Mouse (Mus musculus) forebrain, embryonic 16.5 days (tissue): ENCODE results near the gene Eno2. TPM values are rescaled to one million over a fixed set of nuclear protein-coding genes. Genes with fewer than 3 reads are reported as not detected.

Experiments used
- ATAC-seq: fragments of 200-750 bp; cut with Nextera tagmentation; 2 replicates; pipeline ENCODE4 v1.8.0; 2017; ENCODE audit warnings: mild to moderate bottlenecking, moderate library complexity
- H3K27ac ChIP-seq: fragments of 300-500 bp; sonication (generic); 2 replicates; pipeline ENCODE4 v1.5.1; 2014; ENCODE audit warnings: low read length, control low read depth
- H3K27me3 ChIP-seq: fragments of 300-500 bp; sonication (generic); replicated peaks from 2 replicates; pipeline ENCODE4 v1.6.1; 2014; ENCODE audit warnings: low read length; ENCODE audit not compliant: control insufficient read depth, insufficient read depth
- H3K36me3 ChIP-seq: fragments of 300-500 bp; sonication (generic); 2 replicates; pipeline ENCODE4 v1.6.1; 2014; ENCODE audit not compliant: control insufficient read depth, insufficient read depth
- H3K4me1 ChIP-seq: fragments of 300-500 bp; sonication (generic); replicated peaks from 2 replicates; pipeline ENCODE4 v1.6.1; 2014; ENCODE audit warnings: low read length; ENCODE audit not compliant: control insufficient read depth, insufficient read depth
- H3K4me2 ChIP-seq: fragments of 300-500 bp; sonication (generic); 2 replicates; pipeline ENCODE4 v1.6.1; 2014; ENCODE audit warnings: mild to moderate bottlenecking, low read length, control low read depth
- H3K4me3 ChIP-seq: fragments of 300-500 bp; sonication (generic); replicated peaks from 2 replicates; pipeline ENCODE4 v1.5.1; 2014; ENCODE audit warnings: mild to moderate bottlenecking, low read length, control low read depth
- H3K9ac ChIP-seq: fragments of 300-500 bp; sonication (generic); replicated peaks from 2 replicates; pipeline ENCODE4 v1.6.1; 2014; ENCODE audit warnings: low read depth, low read length, control low read depth
- H3K9me3 ChIP-seq: fragments of 300-500 bp; sonication (generic); 2 replicates; pipeline ENCODE4 v1.6.1; 2016; ENCODE audit warnings: low read length; ENCODE audit not compliant: control insufficient read depth
- WGBS: fragments of 180-500 bp; shearing (Covaris S2); extraction: QIAGEN DNeasy Blood & Tissue Kit; methylation state at CpG from one replicate; pipeline ENCODE4 v1.1.7; 2014; 5-methylcytosine and 5-hydroxymethylcytosine counted together
- polyA plus RNA-seq: library from polyadenylated mRNA; unstranded; fragments of >200 nt; fragmentation: Nextera tagmentation; extraction: Ambion mirVana; gene quantifications from 2 replicates; pipeline ENCODE4 v1.2.1, GENCODE M21; 2015

Gene Eno2
- polyA plus RNA-seq, 1 experiment from 2014 or later: 63.3 TPM

- no peak for ATAC-seq
- H3K4me1 ChIP-seq: peaks cover 14% of the 10 kb centered on the region
- no peak overlapping the region for H3K9ac ChIP-seq
- H3K4me3 ChIP-seq: no peak overlapping the region
- 89% methylated on average over 15 of the region's 15 CpGs for WGBS
- no peak overlapping the region for H3K27ac ChIP-seq
- no peaks in the 10 kb centered on the region for H3K36me3 ChIP-seq
- H3K4me2 ChIP-seq: no peak overlapping the region
- no peaks in the 10 kb centered on the region for H3K27me3 ChIP-seq
- H3K9me3 ChIP-seq: no peaks in the 10 kb centered on the region
These were observed 1.0 kb upstream of the Eno2 start for GRCm38 (mm10) chr6:124770511-124770910.

- H3K36me3 ChIP-seq: no peaks in the 10 kb centered on the region
- peaks cover 14% of the 10 kb centered on the region for H3K4me1 ChIP-seq
- H3K9ac ChIP-seq: peak overlapping the region; percentile 77
- H3K9me3 ChIP-seq: no peaks in the 10 kb centered on the region
- peak overlapping the region; percentile 86 for H3K4me2 ChIP-seq
- H3K27me3 ChIP-seq: no peaks in the 10 kb centered on the region
- 62% methylated on average over 7 of the region's 7 CpGs for WGBS
- H3K27ac ChIP-seq: no peak overlapping the region
- H3K4me3 ChIP-seq: peak overlapping the region; percentile 62
- ATAC-seq: no peak
These were observed 540 bp upstream of the Eno2 start for GRCm38 (mm10) chr6:124770013-124770412.

- no peak for ATAC-seq
- Histone ChIP-seq H3K4me3 (peak overlapping the region; percentile 62), H3K4me2 (peak overlapping the region; percentile 86), H3K36me3 (no peaks in the 10 kb centered on the region), H3K9ac (peak overlapping the region; percentile 77), H3K27me3 (no peaks in the 10 kb centered on the region), H3K9me3 (no peaks in the 10 kb centered on the region), H3K27ac (no peak overlapping the region), H3K4me1 (peaks cover 14% of the 10 kb centered on the region)
- WGBS: 9% methylated on average over 9 of the region's 9 CpGs
These were observed 799 bp downstream of the Eno2 start for GRCm38 (mm10) chr6:124768704-124769044.

GRCm38 (mm10) chr6:124767920-124768703, 1.4 kb downstream of the Eno2 start:
- Histone ChIP-seq H3K9me3 (no peaks in the 10 kb centered on the region), H3K36me3 (no peaks in the 10 kb centered on the region), H3K9ac (no peak overlapping the region), H3K27ac (no peak overlapping the region), H3K4me1 (peaks cover 14% of the 10 kb centered on the region), H3K4me3 (peak overlapping the region; percentile 62), H3K4me2 (peak overlapping the region; percentile 86), H3K27me3 (no peaks in the 10 kb centered on the region)
- WGBS: 25% methylated on average over 19 of the region's 19 CpGs
- no peak for ATAC-seq

- Histone ChIP-seq H3K27me3 (no peaks in the 10 kb centered on the region), H3K9ac (no peak overlapping the region), H3K36me3 (no peaks in the 10 kb centered on the region), H3K9me3 (no peaks in the 10 kb centered on the region), H3K4me1 (peaks cover 14% of the 10 kb centered on the region), H3K4me3 (no peak overlapping the region), H3K4me2 (no peak overlapping the region), H3K27ac (no peak overlapping the region)
- 37% methylated on average over 4 of the region's 4 CpGs for WGBS
- no peak for ATAC-seq
These were observed 1.9 kb downstream of the Eno2 start for GRCm38 (mm10) chr6:124767536-124767919.

- H3K4me2 ChIP-seq: no peak overlapping the region
- no peak for ATAC-seq
- 85% methylated on average over 7 of the region's 7 CpGs for WGBS
These were observed 3.5 kb downstream of the Eno2 start for GRCm38 (mm10) chr6:124765951-124766350.

GRCm38 (mm10) chr6:124759259-124759658, 10.2 kb downstream of the Eno2 start:
- Histone ChIP-seq H3K4me2 (no peak overlapping the region), H3K9ac (no peak overlapping the region), H3K4me3 (no peak overlapping the region)

More at GRCm38 (mm10) chr6:124765951-124766350, 3.5 kb downstream of the Eno2 start:
- Histone ChIP-seq H3K36me3 (no peaks in the 10 kb centered on the region), H3K27me3 (no peaks in the 10 kb centered on the region), H3K9ac (no peak overlapping the region), H3K4me3 (no peak overlapping the region), H3K9me3 (no peaks in the 10 kb centered on the region), H3K4me1 (peaks cover 14% of the 10 kb centered on the region), H3K27ac (no peak overlapping the region)

GRCm38 (mm10) chr6:124758849-124759232, 10.6 kb downstream of the Eno2 start:
- no peak for ATAC-seq
- no peak overlapping the region for H3K4me2 ChIP-seq

More at GRCm38 (mm10) chr6:124759259-124759658, 10.2 kb downstream of the Eno2 start:
- H3K4me1 ChIP-seq: peaks cover 34% of the 10 kb centered on the region
- WGBS: 2% methylated on average over 5 of the region's 5 CpGs
- ATAC-seq: no peak
- no peaks in the 10 kb centered on the region for H3K27me3 ChIP-seq
- no peaks in the 10 kb centered on the region for H3K9me3 ChIP-seq
- peak overlapping the region; percentile 95 for H3K27ac ChIP-seq
- H3K36me3 ChIP-seq: no peaks in the 10 kb centered on the region

GRCm38 (mm10) chr6:124757909-124758848, 11.3 kb downstream of the Eno2 start:
- peak overlapping the region; percentile 82 for H3K9ac ChIP-seq
- peak overlapping the region; percentile 54 for H3K4me2 ChIP-seq
- H3K36me3 ChIP-seq: no peaks in the 10 kb centered on the region
- peaks cover 43% of the 10 kb centered on the region for H3K4me1 ChIP-seq
- H3K4me3 ChIP-seq: peak overlapping the region; percentile 64
- no peaks in the 10 kb centered on the region for H3K9me3 ChIP-seq
- ATAC-seq: peak; percentile 27
- peak overlapping the region; percentile 95 for H3K27ac ChIP-seq
- H3K27me3 ChIP-seq: no peaks in the 10 kb centered on the region
- WGBS: 20% methylated on average over 5 of the region's 5 CpGs

More at GRCm38 (mm10) chr6:124758849-124759232, 10.6 kb downstream of the Eno2 start:
- peaks cover 37% of the 10 kb centered on the region for H3K4me1 ChIP-seq
- no peaks in the 10 kb centered on the region for H3K27me3 ChIP-seq
- H3K27ac ChIP-seq: peak overlapping the region; percentile 95
- no peak overlapping the region for H3K9ac ChIP-seq
- no peak overlapping the region for H3K4me3 ChIP-seq
- H3K36me3 ChIP-seq: no peaks in the 10 kb centered on the region
- 48% methylated on average over 2 of the region's 2 CpGs for WGBS
- H3K9me3 ChIP-seq: no peaks in the 10 kb centered on the region
